Mouse (Mus musculus) thymus, adult 2 months (tissue): ENCODE data around the gene Hacl1. TPM values are rescaled to one million over a fixed set of nuclear protein-coding genes. Genes with fewer than 3 reads are reported as not detected.

Experiments
- DNase-seq: peaks from one replicate; pipeline ENCODE4 v3.0.0; 2021
- H3K27ac ChIP-seq: fragments of 200-500 bp; 2 replicates; pipeline ENCODE4 v1.5.1; 2012; ENCODE audit warnings: low read length, control low read depth; ENCODE audit not compliant: control insufficient read depth, insufficient read depth
- H3K27me3 ChIP-seq: fragments of 200-500 bp; 2 replicates; pipeline ENCODE4 v1.6.1; 2012; ENCODE audit warnings: mild to moderate bottlenecking, low read length, moderate library complexity, mixed read lengths; ENCODE audit not compliant: control insufficient read depth, insufficient read depth
- H3K36me3 ChIP-seq: fragments of 200-500 bp; 2 replicates; pipeline ENCODE4 v1.6.1; 2012; ENCODE audit warnings: mild to moderate bottlenecking, low read length, moderate library complexity; ENCODE audit not compliant: control insufficient read depth, insufficient read depth
- H3K4me1 ChIP-seq: fragments of 200-500 bp; replicated peaks from 2 replicates; pipeline ENCODE4 v1.6.1; 2012; ENCODE audit warnings: low read length; ENCODE audit not compliant: control insufficient read depth, insufficient read depth
- H3K4me3 ChIP-seq: fragments of 200-500 bp; 2 replicates; pipeline ENCODE4 v1.5.1; 2012; ENCODE audit warnings: mild to moderate bottlenecking, low read length, control low read depth, moderate library complexity; ENCODE audit not compliant: control insufficient read depth, insufficient read depth
- CTCF ChIP-seq: fragments of 200-500 bp; IDR thresholded peaks from 2 replicates; pipeline ENCODE4 v1.5.1; 2012; ENCODE audit warnings: mild to moderate bottlenecking, control low read depth, low read length, moderate library complexity, borderline replicate concordance; ENCODE audit not compliant: control insufficient read depth, poor library complexity, insufficient read depth; ENCODE audit errors: extremely low read depth
- POLR2A ChIP-seq: fragments of 200-500 bp; IDR thresholded peaks from 2 replicates; pipeline ENCODE4 v1.6.1; 2012; ENCODE audit warnings: mild to moderate bottlenecking, low read length, control low read depth, moderate library complexity; ENCODE audit not compliant: control insufficient read depth, poor library complexity, insufficient read depth; ENCODE audit errors: extremely low read depth
- WGBS: fragments of 180-500 bp; shearing (Covaris S2); methylation state at CpG from one replicate; pipeline ENCODE4 v1.1.7; 2018; 5-methylcytosine and 5-hydroxymethylcytosine counted together
- polyA plus RNA-seq: library from polyadenylated mRNA; depleted of rRNA; stranded (reverse); fragments of >200 nt; gene quantifications from 2 replicates; pipeline ENCODE4 v1.2.3, GENCODE M21; 2012

Gene Hacl1
- polyA plus RNA-seq, 1 experiment = 12.1 TPM

DNA sequence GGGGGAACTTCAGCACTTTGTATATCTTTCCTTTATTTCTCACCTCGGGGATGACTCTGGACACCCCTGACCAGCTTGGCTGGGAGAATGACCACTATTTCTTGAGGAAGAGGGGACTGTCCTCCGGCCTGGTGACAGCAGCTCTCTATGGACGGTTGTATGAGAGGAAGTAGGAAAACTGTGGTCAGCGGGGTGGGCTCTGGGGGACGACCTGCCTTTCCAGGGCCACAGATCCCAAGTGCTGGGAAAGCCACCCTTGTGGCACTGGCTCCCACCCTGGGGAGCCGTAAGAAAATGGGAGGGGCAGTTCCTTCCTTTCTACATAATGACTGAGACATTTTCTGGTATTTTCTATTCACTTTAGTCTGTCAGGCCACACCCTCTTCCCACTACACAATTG lies 26.7 kb upstream of the Hacl1 start:
- DNase-seq = no peak
- Histone ChIP-seq H3K27ac (no peak overlapping the region), H3K36me3 (0 out of 2 replicates have a peak, but pooled peaks cover 5% of the 10 kb centered on the region), H3K4me1 (peaks cover 52% of the 10 kb centered on the region), H3K4me3 (no peak overlapping the region), H3K27me3 (no peaks in the 10 kb centered on the region)
- 57% methylated on average over 6 of the region's 6 CpGs for WGBS
- no peak for TF ChIP-seq POLR2A
- no peak for TF ChIP-seq CTCF

DNA sequence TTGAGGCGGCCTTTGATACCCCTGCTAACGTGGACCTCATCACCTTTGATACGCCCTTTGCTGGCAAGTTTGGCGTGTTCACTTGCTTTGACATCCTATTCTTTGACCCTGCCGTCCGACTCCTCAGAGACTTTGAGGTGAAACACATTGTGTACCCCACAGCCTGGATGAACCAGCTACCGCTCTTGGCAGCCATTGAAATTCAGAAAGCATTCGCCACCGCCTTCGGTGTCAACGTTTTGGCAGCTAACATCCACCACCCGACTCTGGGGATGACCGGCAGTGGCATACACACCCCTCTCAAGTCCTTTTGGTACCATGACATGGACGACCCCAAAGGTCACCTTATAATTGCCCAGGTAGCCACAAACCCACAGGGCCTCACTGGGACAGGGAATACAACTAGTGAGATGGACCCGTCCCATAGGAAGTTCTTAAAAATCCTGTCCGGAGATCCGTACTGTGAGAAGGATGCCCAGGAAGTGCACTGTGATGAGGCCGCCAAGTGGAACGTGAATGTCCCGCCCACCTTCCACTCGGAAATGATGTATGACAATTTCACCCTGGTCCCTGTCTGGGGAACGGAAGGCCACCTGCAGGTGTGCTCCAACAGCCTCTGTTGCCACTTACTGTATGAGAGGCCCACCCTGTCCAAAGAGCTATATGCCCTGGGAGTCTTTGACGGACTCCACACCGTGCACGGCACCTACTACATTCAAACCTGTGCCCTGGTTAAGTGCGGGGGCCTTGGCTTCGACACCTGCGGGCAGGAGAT lies 26.0 kb upstream of the Hacl1 start:
- Histone ChIP-seq H3K36me3 (0 out of 2 replicates have a peak, but pooled peaks cover 5% of the 10 kb centered on the region), H3K4me3 (no peak overlapping the region), H3K27me3 (no peaks in the 10 kb centered on the region), H3K4me1 (peaks cover 58% of the 10 kb centered on the region), H3K27ac (no peak overlapping the region)
- 94% methylated on average over 28 of the region's 28 CpGs for WGBS
- no peak for DNase-seq
- no peak for TF ChIP-seq CTCF
- TF ChIP-seq POLR2A = no peak

DNA sequence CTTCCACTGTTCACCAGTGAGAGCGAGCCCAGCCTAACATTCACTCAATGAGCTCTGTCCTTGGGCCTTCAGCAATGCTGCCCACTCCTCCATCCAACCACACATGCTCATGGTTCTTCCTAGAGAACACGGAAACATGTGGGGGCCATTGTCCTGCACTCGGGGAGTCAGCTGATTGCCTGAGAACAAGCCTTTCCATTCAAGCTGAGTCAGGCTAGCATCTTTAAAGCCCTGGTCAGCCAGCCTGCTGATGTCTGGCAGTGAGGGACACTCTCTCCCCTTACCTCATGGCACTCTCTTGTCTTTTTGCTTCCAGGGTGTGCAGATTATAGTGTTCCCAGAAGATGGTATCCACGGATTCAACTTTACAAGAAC lies 24.5 kb upstream of the Hacl1 start:
- Histone ChIP-seq H3K36me3 (0 out of 2 replicates have a peak, but pooled peaks cover 5% of the 10 kb centered on the region), H3K4me1 (peaks cover 56% of the 10 kb centered on the region), H3K4me3 (no peak overlapping the region), H3K27ac (no peak overlapping the region), H3K27me3 (no peaks in the 10 kb centered on the region)
- DNase-seq = no peak
- no peak for TF ChIP-seq CTCF
- no peak for TF ChIP-seq POLR2A
- 92% methylated on average over 4 of the region's 4 CpGs for WGBS

DNA sequence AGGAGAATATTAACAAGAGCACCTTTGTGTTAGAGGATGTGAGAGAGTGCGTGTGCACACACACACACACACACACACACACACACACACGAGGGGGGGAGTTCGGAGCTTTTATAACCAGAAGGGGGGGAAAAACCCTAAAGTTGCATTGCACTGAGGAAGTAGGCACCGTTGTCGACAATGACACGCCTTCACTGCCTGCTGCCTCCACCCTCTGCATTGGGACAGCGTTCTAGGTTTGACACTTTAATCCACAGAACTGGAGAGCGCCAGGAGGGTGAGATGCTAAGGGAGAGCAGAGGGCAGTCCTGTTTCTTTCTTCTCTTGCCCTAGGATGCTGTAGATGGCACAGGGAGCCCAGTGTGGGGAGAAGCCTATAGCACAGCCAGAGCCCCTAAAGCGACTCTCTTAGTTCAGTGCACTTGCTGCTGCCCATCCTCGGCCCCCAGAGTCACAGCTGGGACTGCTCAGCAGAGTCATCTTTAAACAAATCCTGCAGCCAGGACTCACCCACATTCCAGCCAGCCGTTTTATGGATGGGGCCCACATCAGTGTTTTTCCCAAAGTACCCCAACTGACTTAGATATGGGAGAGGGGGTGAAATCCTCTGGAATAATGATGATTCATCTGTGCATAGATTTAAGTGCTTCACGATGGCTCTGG lies 23.9 kb upstream of the Hacl1 start:
- Histone ChIP-seq H3K27me3 (no peaks in the 10 kb centered on the region), H3K36me3 (0 out of 2 replicates have a peak, but pooled peaks cover 5% of the 10 kb centered on the region), H3K4me3 (no peak overlapping the region), H3K4me1 (peaks cover 50% of the 10 kb centered on the region), H3K27ac (no peak overlapping the region)
- no peak for DNase-seq
- no peak for TF ChIP-seq CTCF
- 28% methylated on average over 12 of the region's 12 CpGs for WGBS

DNA sequence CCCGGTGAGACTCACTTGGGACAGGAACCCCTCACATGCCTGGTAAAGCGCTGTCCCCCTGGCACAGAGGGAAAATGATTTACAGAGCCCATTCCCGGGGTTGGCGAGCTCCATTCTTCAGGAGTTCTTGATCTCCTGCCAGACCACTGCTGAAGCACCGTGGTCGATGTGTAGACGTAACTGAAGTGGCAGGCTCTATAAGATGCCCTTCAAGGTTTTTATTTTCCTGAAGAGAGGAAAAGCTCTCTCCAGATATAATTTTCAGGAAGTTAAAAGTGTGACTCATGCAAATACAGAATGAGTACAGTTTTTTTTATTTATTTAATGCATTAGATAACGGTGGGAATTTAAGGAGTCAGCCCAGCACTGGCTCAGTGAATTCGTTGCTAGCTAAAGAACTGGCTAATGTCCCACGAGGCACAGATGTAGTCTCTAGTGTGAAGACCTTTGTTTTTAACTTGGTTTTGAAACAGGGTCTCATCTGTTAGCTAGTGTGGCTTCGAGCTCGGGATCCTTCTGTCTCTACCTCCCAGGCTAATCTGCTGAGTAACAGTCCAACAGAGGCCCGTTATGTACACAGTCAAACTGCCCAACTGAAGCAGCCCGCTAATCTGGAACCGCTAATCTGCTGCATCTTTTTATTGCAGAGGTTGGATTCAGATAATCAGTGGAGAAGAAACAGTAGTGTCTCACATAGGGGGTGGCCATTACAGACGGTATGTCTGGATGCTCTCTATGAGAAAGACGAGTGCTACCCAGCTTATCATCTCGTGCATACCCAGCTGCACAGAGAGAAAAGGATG lies 23.2 kb upstream of the Hacl1 start:
- Histone ChIP-seq H3K27ac (no peak overlapping the region), H3K36me3 (0 out of 2 replicates have a peak, but pooled peaks cover 5% of the 10 kb centered on the region), H3K4me3 (no peak overlapping the region), H3K27me3 (no peaks in the 10 kb centered on the region), H3K4me1 (peaks cover 43% of the 10 kb centered on the region)
- no peak for DNase-seq
- 57% methylated on average over 18 of the region's 18 CpGs for WGBS
- TF ChIP-seq CTCF = no peak

DNA sequence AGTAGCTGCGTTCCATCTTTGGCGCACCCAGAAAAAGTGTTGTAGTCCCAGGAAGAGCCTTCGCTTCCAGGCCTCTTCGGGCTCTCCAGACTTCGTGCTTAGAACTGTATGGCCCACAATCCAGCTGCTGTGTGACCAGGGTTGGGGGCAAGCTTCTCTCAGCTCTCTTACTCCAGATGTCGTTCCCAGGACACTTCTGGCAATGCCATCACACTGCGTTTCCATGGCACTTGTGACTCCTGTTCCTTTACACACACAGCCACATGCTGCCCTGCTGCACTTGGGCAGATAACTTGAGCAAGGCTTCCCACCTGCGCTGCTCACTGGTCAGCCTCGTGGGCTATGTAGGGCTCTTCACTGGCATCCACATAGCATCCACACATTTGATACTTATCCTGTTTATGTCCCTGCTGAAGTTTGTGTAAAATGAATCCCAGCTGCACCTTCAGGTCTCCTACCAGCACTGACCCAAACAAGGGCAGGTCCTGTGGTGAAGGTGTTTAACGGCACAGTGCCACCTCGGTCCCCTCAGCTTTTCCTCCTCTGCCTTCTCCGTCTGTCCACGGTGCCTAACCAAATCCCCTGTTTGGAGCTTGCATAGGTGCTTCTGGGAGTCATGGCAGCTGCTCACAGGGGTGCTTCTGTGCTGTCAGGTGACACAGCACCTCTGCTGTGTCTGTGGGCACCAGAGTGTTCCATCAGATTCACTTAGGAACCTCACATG lies 22.5 kb upstream of the Hacl1 start:
- no peak for DNase-seq
- Histone ChIP-seq H3K4me3 (no peak overlapping the region), H3K27me3 (no peaks in the 10 kb centered on the region), H3K36me3 (0 out of 2 replicates have a peak, but pooled peaks cover 5% of the 10 kb centered on the region), H3K27ac (no peak overlapping the region), H3K4me1 (peaks cover 37% of the 10 kb centered on the region)
- 96% methylated on average over 13 of the region's 13 CpGs for WGBS
- no peak for TF ChIP-seq CTCF
- TF ChIP-seq POLR2A = no peak
